Comparison of ENCODE assay signal across 8 mouse cellular contexts in genomic region chr19:3935032-3935895, GRCm38 (mm10). TPM values are rescaled to one million over a fixed set of nuclear protein-coding genes. Genes with fewer than 3 reads are reported as not detected.
DNase-seq lines count a peak whose midpoint lies in the region; ATAC-seq and TF ChIP-seq lines count a peak whose summit lies in the region.

Gene Unc93b1, plus strand, starts transcription at chr19:3935186.

- H3K36me3 ChIP-seq in intestine, postnatal 0 days (ENCODE audit: control insufficient read depth, insufficient read depth), result no peaks in the 10 kb centered on the region
- no peaks in the 10 kb centered on the region for H3K36me3 ChIP-seq in limb, embryonic 14.5 days (ENCODE audit: control insufficient read depth, insufficient read depth, low read length)
- H3K36me3 ChIP-seq in midbrain, embryonic 14.5 days (ENCODE audit: control insufficient read depth, insufficient read depth, low read length), result no peaks in the 10 kb centered on the region
- H3K36me3 ChIP-seq in stomach, embryonic 15.5 days, result no peaks in the 10 kb centered on the region

- no peak for TF ChIP-seq CTCF in left cerebral cortex, adult 2 months (IDR thresholded peaks at IDR 0.05)
- TF ChIP-seq CTCF in intestine, postnatal 0 days (IDR thresholded peaks at IDR 0.05; ENCODE audit: low read depth), result 0 out of 2 replicates have a peak, but pooled peaks have one; percentile 1

- peak within 1 kb of the TSS; percentile 13; the same call in 1 of the 2 replicates for H3K27ac ChIP-seq in left cerebral cortex, adult 2 months
- H3K27ac ChIP-seq in intestine, postnatal 0 days (ENCODE audit: low read depth, low read length), result peak within 1 kb of the TSS; percentile 70
- H3K27ac ChIP-seq in limb, embryonic 14.5 days (replicated peaks; ENCODE audit: low read depth, low read length), result no peak within 1 kb of the TSS
- H3K27ac ChIP-seq in midbrain, embryonic 14.5 days (replicated peaks; ENCODE audit: low read depth, low read length), result no peak within 1 kb of the TSS
- H3K27ac ChIP-seq in stomach, embryonic 15.5 days, result 0 out of 2 replicates have a peak within 1 kb of the TSS, but pooled peaks have one; percentile 31

- H3K9ac ChIP-seq in intestine, postnatal 0 days (ENCODE audit: low read depth, low read length), result peak within 1 kb of the TSS; percentile 58
- H3K9ac ChIP-seq in limb, embryonic 14.5 days (ENCODE audit: low read depth, low read length, severe bottlenecking), result peak within 1 kb of the TSS; percentile 56
- H3K9ac ChIP-seq in midbrain, embryonic 14.5 days (replicated peaks; ENCODE audit: low read length), result peak within 1 kb of the TSS; percentile 24; the same call in 1 of the 2 replicates
- H3K9ac ChIP-seq in stomach, embryonic 15.5 days, result peak within 1 kb of the TSS; percentile 38

- intact Hi-C loops in left cerebral cortex, adult 2 months (cut with DNase I), result no loop called here

- H3K9me3 ChIP-seq in intestine, postnatal 0 days (ENCODE audit: control insufficient read depth), result no peaks in the 10 kb centered on the region
- H3K9me3 ChIP-seq in limb, embryonic 14.5 days (ENCODE audit: control insufficient read depth, low read length), result no peaks in the 10 kb centered on the region
- no peaks in the 10 kb centered on the region for H3K9me3 ChIP-seq in midbrain, embryonic 14.5 days (ENCODE audit: control insufficient read depth, low read length)
- H3K9me3 ChIP-seq in stomach, embryonic 15.5 days, result no peaks in the 10 kb centered on the region

- ATAC-seq in intestine, postnatal 0 days, result peak; percentile 88
- peak; percentile 85 for ATAC-seq in limb, embryonic 14.5 days (ENCODE audit: low FRiP score, low read depth)
- peak; percentile 48; the same call in 1 of the 2 replicates for ATAC-seq in midbrain, embryonic 14.5 days (ENCODE audit: low FRiP score, low TSS enrichment)
- peak; percentile 80 for ATAC-seq in stomach, embryonic 15.5 days (ENCODE audit: insufficient read depth, low FRiP score, low read depth)

- TF ChIP-seq POLR2A in limb, embryonic 14.5 days (IDR thresholded peaks at IDR 0.05; ENCODE audit: borderline replicate concordance, extremely low read depth, insufficient read depth, insufficient read length), result no peak

- no peak for DNase-seq in left cerebral cortex, adult 2 months (ENCODE audit: extremely low spot score in 1 of 2, low spot score in 2 of 2)
- DNase-seq in left cerebral cortex, adult 9 months (ENCODE audit: low spot score in 2 of 2), result no peak
- DNase-seq in embryo, embryonic 10.5 days (ENCODE audit: low spot score), result peak; percentile 76
- DNase-seq in heart, adult 11 months, result peak; percentile 99
- peak; percentile 68 for DNase-seq in limb, embryonic 14.5 days (ENCODE audit: low spot score)
- peak; percentile 35 for DNase-seq in midbrain, embryonic 14.5 days

- H3K4me2 ChIP-seq in intestine, postnatal 0 days (replicated peaks; ENCODE audit: low read depth), result peak within 1 kb of the TSS; percentile 93
- H3K4me2 ChIP-seq in limb, embryonic 14.5 days (replicated peaks; ENCODE audit: low read depth, low read length, severe bottlenecking), result peak within 1 kb of the TSS; percentile 88
- H3K4me2 ChIP-seq in midbrain, embryonic 14.5 days (ENCODE audit: low read length), result peak within 1 kb of the TSS; percentile 66
- peak within 1 kb of the TSS; percentile 91 for H3K4me2 ChIP-seq in stomach, embryonic 15.5 days

- no peaks in the 10 kb centered on the region for H3K27me3 ChIP-seq in intestine, postnatal 0 days (replicated peaks; ENCODE audit: control insufficient read depth, insufficient read depth, low read length)
- H3K27me3 ChIP-seq in limb, embryonic 14.5 days (ENCODE audit: control insufficient read depth, insufficient read depth, low read length), result no peaks in the 10 kb centered on the region
- H3K27me3 ChIP-seq in midbrain, embryonic 14.5 days (ENCODE audit: control insufficient read depth, insufficient read depth, low read length), result peaks cover 5% of the 10 kb centered on the region; the same call in 1 of the 2 replicates
- H3K27me3 ChIP-seq in stomach, embryonic 15.5 days (replicated peaks), result no peaks in the 10 kb centered on the region

- H3K4me1 ChIP-seq in intestine, postnatal 0 days (replicated peaks; ENCODE audit: control insufficient read depth, insufficient read depth, low read length), result 0 out of 2 replicates have a peak, but pooled peaks cover under 1% of the 10 kb centered on the region
- H3K4me1 ChIP-seq in limb, embryonic 14.5 days (ENCODE audit: control insufficient read depth, insufficient read depth, low read length), result peaks cover 11% of the 10 kb centered on the region; the same call in 1 of the 2 replicates
- peaks cover 13% of the 10 kb centered on the region for H3K4me1 ChIP-seq in midbrain, embryonic 14.5 days (ENCODE audit: control insufficient read depth, insufficient read depth, low read length)
- H3K4me1 ChIP-seq in stomach, embryonic 15.5 days, result peaks cover 20% of the 10 kb centered on the region

- H3K4me3 ChIP-seq in left cerebral cortex, adult 2 months, result peak within 1 kb of the TSS; percentile 48
- H3K4me3 ChIP-seq in intestine, postnatal 0 days (ENCODE audit: low read depth, low read length), result peak within 1 kb of the TSS; percentile 64
- H3K4me3 ChIP-seq in limb, embryonic 14.5 days (replicated peaks; ENCODE audit: low read length), result peak within 1 kb of the TSS; percentile 47
- peak within 1 kb of the TSS; percentile 32 for H3K4me3 ChIP-seq in midbrain, embryonic 14.5 days (replicated peaks; ENCODE audit: low read depth, low read length)
- peak within 1 kb of the TSS; percentile 51 for H3K4me3 ChIP-seq in stomach, embryonic 15.5 days (replicated peaks)

- WGBS in intestine, postnatal 0 days, result 8% methylated on average over 42 of the region's 42 CpGs
- WGBS in limb, embryonic 14.5 days, result 6% methylated on average over 41 of the region's 42 CpGs
- 5% methylated on average over 42 of the region's 42 CpGs for WGBS in midbrain, embryonic 14.5 days
- WGBS in stomach, embryonic 15.5 days, result 7% methylated on average over 42 of the region's 42 CpGs

RNA-seq across cellular contexts. Expression of gene Unc93b1, which starts in this region (rescaled TPM):
- total RNA-seq in left cerebral cortex, adult 2 months (2021), result 10 to 100 TPM; 12.9 to 16.3 TPM
- 28.3 and 29.2 TPM in 2 replicates for polyA plus RNA-seq in intestine, postnatal 0 days (2015; fragmentation: Nextera tagmentation; extraction: Ambion mirVana)
- 33.3 and 40.7 TPM in 2 replicates for polyA plus RNA-seq in limb, embryonic 14.5 days (2012; rRNA removed)
- 21.9 and 23.3 TPM in 2 replicates for polyA plus RNA-seq in limb, embryonic 14.5 days (2014; fragmentation: Nextera tagmentation; extraction: Ambion mirVana)
- 3.7 and 13.4 TPM in 2 replicates for polyA plus RNA-seq in midbrain, embryonic 14.5 days (2014; fragmentation: Nextera tagmentation; extraction: Ambion mirVana)
- polyA plus RNA-seq in stomach, embryonic 15.5 days (2015; fragmentation: Nextera tagmentation; extraction: Ambion mirVana), result 21.4 and 22.2 TPM in 2 replicates

Comparison
In these comparisons a context has a peak if more than half of its experiments do, and no peak if none do; other contexts are left out.
1. DNase-seq: peak in embryo, embryonic 10.5 days (single experiment), heart, adult 11 months (single experiment), limb, embryonic 14.5 days (single experiment) and midbrain, embryonic 14.5 days (single experiment); none in left cerebral cortex, adult 2 months (0 of 2) and left cerebral cortex, adult 9 months (0 of 2).
2. H3K27ac ChIP-seq: peak in left cerebral cortex, adult 2 months (single experiment), intestine, postnatal 0 days (single experiment) and stomach, embryonic 15.5 days (single experiment); none in limb, embryonic 14.5 days (single experiment) and midbrain, embryonic 14.5 days (single experiment).
3. Peak in every context shown above with its lines, with median percentiles within 50 percentile points of each other: H3K4me3 ChIP-seq, ATAC-seq, H3K4me2 ChIP-seq and H3K9ac ChIP-seq.